8 mouse cellular contexts compared by ENCODE assay signal in the genomic region with DNA sequence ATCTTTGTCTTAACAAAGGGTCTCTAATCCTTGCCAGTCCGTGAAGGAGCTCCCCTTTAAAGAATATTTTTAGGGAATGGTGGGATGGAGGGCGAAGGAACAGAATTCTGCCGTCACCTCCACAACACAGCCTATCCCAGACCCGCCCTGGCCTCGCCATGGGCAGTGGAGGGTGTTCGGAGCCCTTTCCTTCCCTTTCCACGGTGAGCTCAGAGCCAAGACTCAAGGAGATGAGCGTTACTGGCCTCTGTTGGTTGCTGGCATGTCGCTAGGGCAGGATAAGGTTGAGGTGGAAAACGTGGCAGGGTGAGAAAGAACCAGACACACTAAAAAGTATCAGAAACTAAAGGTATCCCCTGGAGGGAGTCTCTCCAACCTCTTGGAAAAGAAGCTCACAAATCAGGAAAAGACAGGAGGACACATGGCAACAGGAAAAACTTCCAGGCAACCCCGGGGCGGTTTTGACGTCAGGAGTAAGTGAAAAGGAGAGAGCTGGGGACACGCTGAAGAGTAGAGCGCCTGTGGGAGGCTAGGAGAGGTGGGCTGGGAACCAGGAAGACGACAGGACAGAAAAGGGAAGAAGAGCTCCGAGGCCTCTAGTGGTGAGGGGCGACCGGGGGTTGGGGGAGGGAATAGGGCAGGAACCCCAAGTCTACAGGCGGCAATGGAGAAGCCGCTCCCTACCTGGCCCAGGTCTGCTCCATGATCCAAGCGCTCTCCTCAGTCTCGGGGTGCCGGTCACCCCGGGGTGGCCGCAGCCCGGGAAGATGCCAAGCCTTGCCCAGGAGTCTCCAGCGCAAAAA. TPM values are rescaled to one million over a fixed set of nuclear protein-coding genes. Genes with fewer than 3 reads are reported as not detected.
A peak's percentile ranks its signal among the peaks of the same experiment; 100 is the strongest.
DNase-seq lines count a peak whose midpoint lies in the region; ATAC-seq lines count a peak whose summit lies in the region.

No protein-coding gene starts in this region.

- H3K36me3 ChIP-seq in limb, embryonic 10.5 days, result no peaks in the 10 kb centered on the region
- H3K36me3 ChIP-seq in neural tube, embryonic 11.5 days (ENCODE audit: control insufficient read depth, insufficient read depth, low read length), result no peaks in the 10 kb centered on the region

- H3K4me2 ChIP-seq in neural tube, embryonic 11.5 days (ENCODE audit: low read depth), result peak overlapping the region; percentile 81

- peak; percentile 9 for DNase-seq in adrenal gland, postnatal 14 days
- no peak for DNase-seq in adrenal gland, adult 8-10 months
- peak; percentile 6 for DNase-seq in thymus, postnatal 4 days
- DNase-seq in thymus, postnatal 0 days (ENCODE audit: low spot score), result no peak
- DNase-seq in heart, postnatal 36 days, result peak; percentile 9 to 12
- DNase-seq in limb, embryonic 10.5 days (ENCODE audit: low spot score), result no peak
- DNase-seq in neural tube, embryonic 11.5 days (ENCODE audit: low spot score), result no peak
- no peak for DNase-seq in layer of hippocampus, adult 11-12 months (ENCODE audit: low spot score)

- H3K27me3 ChIP-seq in limb, embryonic 10.5 days (ENCODE audit: low read depth, poor library complexity, severe bottlenecking), result peaks cover 55% of the 10 kb centered on the region
- H3K27me3 ChIP-seq in neural tube, embryonic 11.5 days (ENCODE audit: control insufficient read depth, insufficient read depth, low read length), result peaks cover 8% of the 10 kb centered on the region

- H3K4me1 ChIP-seq in limb, embryonic 10.5 days, result peaks cover 14% of the 10 kb centered on the region
- peaks cover 5% of the 10 kb centered on the region; the same call in 1 of the 2 replicates for H3K4me1 ChIP-seq in neural tube, embryonic 11.5 days (ENCODE audit: control insufficient read depth, insufficient read depth, low read length)

- peak overlapping the region; percentile 45 for H3K9ac ChIP-seq in neural tube, embryonic 11.5 days (ENCODE audit: low read length)

- peak; percentile 16; the same call in 1 of the 2 replicates for ATAC-seq in neural tube, embryonic 11.5 days (ENCODE audit: insufficient read depth, low FRiP score, low TSS enrichment)

- H3K9me3 ChIP-seq in limb, embryonic 10.5 days (replicated peaks), result no peaks in the 10 kb centered on the region
- no peaks in the 10 kb centered on the region for H3K9me3 ChIP-seq in neural tube, embryonic 11.5 days (ENCODE audit: control insufficient read depth, low read length)

- intact Hi-C loops in heart, postnatal 36 days (cut with DNase I), result loop anchor here (5.0 kb wide), 1 partner anchor 45 kb away; no protein-coding TSS in a partner anchor

- WGBS in limb, embryonic 10.5 days, result 3% methylated on average over 28 of the region's 28 CpGs
- WGBS in neural tube, embryonic 11.5 days, result 3% methylated on average over 23 of the region's 28 CpGs

- peak overlapping the region; percentile 51 for H3K4me3 ChIP-seq in limb, embryonic 10.5 days
- peak overlapping the region; percentile 40 for H3K4me3 ChIP-seq in neural tube, embryonic 11.5 days (ENCODE audit: low read depth, low read length)

- H3K27ac ChIP-seq in limb, embryonic 10.5 days, result no peak overlapping the region
- no peak overlapping the region for H3K27ac ChIP-seq in neural tube, embryonic 11.5 days (ENCODE audit: low read depth, low read length)

RNA-seq across cellular contexts. Expression of gene Pde4dip, which starts 21.1 kb away (rescaled TPM):
- 35.6 and 40.9 TPM in 2 replicates for total RNA-seq in adrenal gland, postnatal 14 days (2021)
- total RNA-seq in adrenal gland, adult 8-10 months (2022), result 10 to 100 TPM; 24.3 to 30.4 (median 27.8) TPM
- 7.3 and 8.8 TPM in 2 replicates for polyA plus RNA-seq in thymus, postnatal 0 days (2015; fragmentation: Nextera tagmentation; extraction: Ambion mirVana)
- 1,000 to 10,000 TPM; 1,777 to 1,954 TPM for total RNA-seq in heart, postnatal 36 days (2021)
- 15.6 and 22.8 TPM in 2 replicates for polyA plus RNA-seq in limb, embryonic 10.5 days (2016; fragmentation: Nextera tagmentation; extraction: Ambion mirVana)
- 40.6 and 49.7 TPM in 2 replicates for polyA plus RNA-seq in neural tube, embryonic 11.5 days (2014; fragmentation: Nextera tagmentation; extraction: Ambion mirVana)

RNA-seq across cellular contexts. Expression of gene Sec22b, which starts 33.6 kb away (rescaled TPM):
- 95.8 and 101 TPM in 2 replicates for total RNA-seq in adrenal gland, postnatal 14 days (2021)
- total RNA-seq in adrenal gland, adult 8-10 months (2022), result 100 to 1,000 TPM; 102 to 214 (median 143) TPM
- 108 and 112 TPM in 2 replicates for polyA plus RNA-seq in thymus, postnatal 0 days (2015; fragmentation: Nextera tagmentation; extraction: Ambion mirVana)
- 10 to 100 TPM; 37.7 to 39.7 TPM for total RNA-seq in heart, postnatal 36 days (2021)
- polyA plus RNA-seq in limb, embryonic 10.5 days (2016; fragmentation: Nextera tagmentation; extraction: Ambion mirVana), result 121 and 139 TPM in 2 replicates
- 136 and 138 TPM in 2 replicates for polyA plus RNA-seq in neural tube, embryonic 11.5 days (2014; fragmentation: Nextera tagmentation; extraction: Ambion mirVana)

Comparison
In these comparisons a context has a peak if more than half of its experiments do, and no peak if none do; other contexts are left out.
1. DNase-seq: peak in adrenal gland, postnatal 14 days (single experiment), thymus, postnatal 4 days (single experiment) and heart, postnatal 36 days (2 of 2); none in adrenal gland, adult 8-10 months (single experiment), thymus, postnatal 0 days (single experiment), limb, embryonic 10.5 days (single experiment), neural tube, embryonic 11.5 days (single experiment) and layer of hippocampus, adult 11-12 months (single experiment).
2. RNA of gene Pde4dip, which starts 21.1 kb away (total RNA-seq): 1,777 to 1,954 TPM in heart, postnatal 36 days; 35.6 to 40.9 TPM in adrenal gland, postnatal 14 days and 24.3 to 30.4 TPM in adrenal gland, adult 8-10 months; every median in the first group is over 10 times any median in the second.